Mouse (Mus musculus): ENCODE results near the gene Spaca4. TPM values are rescaled to one million over a fixed set of nuclear protein-coding genes. Genes with fewer than 3 reads are reported as not detected.
A peak's percentile ranks its signal among the peaks of the same experiment; 100 is the strongest.

Spaca4 gene
- total RNA-seq, 4 experiments from 2014 or later: not detected

DNA sequence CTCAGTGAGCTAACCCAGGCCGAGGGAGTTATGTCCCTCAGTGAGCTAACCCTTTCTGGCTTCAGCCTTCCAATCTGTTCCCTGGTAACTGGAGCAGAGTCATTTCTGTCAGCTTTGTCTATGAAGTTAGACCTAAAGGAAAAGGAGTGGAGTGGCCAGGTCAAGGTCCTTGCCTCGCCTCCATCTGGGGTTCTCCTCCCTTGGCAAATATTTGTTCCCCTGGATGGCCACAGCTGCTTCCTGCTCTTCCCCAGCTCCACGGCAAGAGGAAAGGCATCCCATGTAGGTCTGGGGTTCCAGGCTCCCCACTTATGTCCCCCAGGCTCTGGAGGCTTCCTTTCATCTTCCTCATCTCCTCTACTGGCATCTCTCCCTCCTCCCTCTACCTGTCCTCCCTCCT lies 2.0 kb upstream of the Spaca4 start:
- DNase-seq (ENCODE audit: low spot score): no peak

DNA sequence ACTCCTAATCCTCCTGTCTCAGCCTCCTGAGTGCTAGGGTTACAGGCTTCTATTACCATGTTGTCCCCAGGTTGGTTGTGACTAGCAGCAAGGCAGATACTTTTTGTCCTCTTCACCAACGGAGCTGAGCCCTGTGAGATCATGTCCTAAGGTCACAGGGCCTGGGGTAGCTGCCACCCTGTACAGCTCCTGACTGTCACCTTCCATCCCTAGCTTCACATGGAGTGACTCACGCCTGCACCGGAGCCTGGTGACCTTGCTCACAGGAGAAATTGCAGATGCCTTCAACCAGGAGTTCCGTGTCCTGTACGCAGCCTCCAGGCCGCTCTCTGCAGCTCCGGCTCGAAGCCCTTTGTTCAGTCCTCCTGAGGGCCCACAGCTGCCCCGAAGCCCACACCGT lies 806 bp upstream of the Spaca4 start:
- DNase-seq (ENCODE audit: low spot score): no peak

DNA sequence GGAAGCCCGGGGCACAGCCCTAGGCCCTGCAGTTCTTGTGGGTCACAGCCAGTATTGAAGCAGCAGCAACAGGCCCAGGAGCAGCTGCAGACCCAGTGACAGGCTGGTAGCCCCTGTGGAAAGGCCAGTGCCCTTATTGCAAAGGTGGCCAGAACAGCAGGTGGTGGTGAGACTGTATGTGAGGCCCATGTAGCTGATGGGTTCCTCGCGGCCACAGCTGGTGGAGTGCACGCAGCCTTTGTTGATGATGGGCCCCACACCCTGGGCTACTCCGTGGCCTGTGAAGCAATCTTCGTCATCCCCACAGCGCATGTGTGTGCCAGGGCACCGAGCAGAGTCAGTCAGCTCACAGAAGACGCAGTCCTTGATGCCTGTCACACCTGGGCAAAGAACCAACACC lies 462 bp downstream of the Spaca4 start:
- DNase-seq (ENCODE audit: low spot score): no peak

DNA sequence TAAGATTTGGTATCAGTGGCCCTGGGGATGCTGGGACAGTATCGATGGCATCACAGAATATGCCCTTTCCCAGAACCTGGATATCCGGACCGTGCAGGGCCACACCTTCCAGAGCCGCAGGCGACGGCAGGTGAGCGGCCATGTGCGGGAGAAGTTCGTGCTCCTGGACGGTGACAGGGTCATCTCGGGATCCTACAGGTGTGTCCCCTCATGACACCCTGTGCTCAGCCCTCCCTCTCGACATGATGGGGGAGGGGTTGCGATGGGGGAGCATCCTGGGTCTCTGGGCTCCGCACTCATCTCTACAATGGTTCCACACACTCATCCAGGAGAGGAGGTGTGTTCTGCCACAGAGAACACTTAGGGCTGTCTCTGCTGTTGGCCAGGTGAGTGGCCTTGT lies 1.8 kb downstream of the Spaca4 start:
- DNase-seq (ENCODE audit: low spot score): no peak

DNA sequence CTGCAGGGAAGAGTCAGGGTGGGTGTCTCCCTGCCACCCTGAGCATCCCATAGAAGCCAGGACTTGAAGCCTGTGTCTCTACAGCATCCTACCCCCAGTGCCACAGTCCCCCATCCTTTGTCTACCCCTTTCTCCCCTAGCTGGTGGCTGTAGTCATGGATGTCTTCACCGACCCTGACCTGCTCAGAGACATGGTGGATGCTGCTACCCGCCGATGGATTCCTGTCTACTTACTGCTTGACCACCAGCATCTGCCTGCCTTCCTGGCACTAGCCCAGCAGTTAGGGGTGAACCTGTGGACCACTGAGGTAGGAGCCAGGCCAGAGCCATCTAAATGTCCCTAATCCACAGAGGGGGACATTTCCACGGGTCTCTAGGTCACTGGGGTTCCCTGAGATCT lies 2.3 kb downstream of the Spaca4 start:
- no peak for DNase-seq (ENCODE audit: low spot score)

DNA sequence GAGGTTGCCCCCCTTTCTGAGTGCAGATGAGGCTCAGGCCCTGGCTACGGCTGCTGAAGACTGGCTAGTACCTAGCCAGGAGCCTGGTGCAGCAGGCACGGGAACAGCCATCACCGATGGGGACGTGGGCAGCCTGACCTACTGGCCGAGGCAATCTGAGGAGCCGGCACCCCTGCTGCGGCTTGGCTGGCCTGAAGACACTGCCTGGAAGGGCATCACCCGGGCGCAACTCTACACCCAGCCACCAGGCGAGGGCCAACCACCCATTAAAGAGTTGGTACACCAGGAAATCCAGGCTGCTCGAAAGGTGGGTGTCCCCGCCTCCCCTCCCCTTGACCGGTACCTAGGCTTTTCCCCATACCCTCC lies 3.3 kb downstream of the Spaca4 start:
- DNase-seq (ENCODE audit: low spot score): no peak

DNA sequence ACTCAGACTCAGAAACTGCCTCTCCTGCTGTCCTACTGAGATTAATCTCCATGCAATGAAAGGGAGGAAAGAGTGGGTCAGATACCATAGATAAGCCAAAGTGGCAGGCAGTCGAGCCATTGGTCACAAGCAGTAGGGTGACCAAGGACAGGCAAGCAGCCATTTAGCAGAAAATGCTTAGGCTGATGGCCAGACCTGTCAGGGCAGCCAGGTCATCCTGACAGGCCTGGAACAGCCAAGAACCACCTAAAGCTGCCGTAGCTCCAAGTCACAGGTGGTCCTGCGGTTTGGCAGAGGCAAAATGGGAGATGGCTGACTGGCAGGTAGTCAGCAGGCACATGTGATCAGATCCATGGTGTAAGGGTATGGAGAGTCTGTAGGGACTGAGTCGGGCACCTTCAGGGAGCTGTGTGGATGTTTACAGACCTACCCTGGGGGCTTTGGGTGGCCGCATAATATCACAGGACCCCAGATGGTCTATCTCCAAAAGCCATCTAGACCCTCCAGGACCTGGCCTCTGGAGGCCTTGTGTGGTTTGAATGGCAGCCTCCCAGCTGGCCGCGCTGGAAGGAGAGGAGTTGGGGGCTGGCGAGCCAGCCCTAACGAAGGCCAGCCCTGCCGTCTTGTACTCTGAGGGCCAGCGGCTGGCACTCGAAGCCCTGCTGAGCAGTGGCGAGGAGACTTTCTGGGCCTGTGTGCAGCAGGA lies 3.8 kb downstream of the Spaca4 start:
- DNase-seq (ENCODE audit: low spot score): no peak

DNA sequence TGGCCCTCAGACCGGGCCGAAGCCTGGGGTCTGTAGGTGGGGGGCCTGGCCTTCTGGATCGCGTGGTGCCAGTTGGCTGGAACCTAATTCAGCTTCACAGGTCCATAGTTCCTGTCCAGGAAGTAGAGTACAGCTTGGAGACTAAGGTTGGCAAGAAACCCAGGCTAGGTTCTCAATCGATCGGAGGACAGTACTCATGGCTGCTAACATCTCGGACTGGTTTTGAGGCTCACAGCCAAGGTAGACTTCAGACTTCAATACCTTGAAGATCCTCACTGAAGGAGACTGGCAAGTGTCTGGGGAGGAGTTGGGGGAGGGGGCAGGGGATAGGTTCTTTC lies 4.4 kb downstream of the Spaca4 start:
- DNase-seq (ENCODE audit: low spot score): no peak

DNA sequence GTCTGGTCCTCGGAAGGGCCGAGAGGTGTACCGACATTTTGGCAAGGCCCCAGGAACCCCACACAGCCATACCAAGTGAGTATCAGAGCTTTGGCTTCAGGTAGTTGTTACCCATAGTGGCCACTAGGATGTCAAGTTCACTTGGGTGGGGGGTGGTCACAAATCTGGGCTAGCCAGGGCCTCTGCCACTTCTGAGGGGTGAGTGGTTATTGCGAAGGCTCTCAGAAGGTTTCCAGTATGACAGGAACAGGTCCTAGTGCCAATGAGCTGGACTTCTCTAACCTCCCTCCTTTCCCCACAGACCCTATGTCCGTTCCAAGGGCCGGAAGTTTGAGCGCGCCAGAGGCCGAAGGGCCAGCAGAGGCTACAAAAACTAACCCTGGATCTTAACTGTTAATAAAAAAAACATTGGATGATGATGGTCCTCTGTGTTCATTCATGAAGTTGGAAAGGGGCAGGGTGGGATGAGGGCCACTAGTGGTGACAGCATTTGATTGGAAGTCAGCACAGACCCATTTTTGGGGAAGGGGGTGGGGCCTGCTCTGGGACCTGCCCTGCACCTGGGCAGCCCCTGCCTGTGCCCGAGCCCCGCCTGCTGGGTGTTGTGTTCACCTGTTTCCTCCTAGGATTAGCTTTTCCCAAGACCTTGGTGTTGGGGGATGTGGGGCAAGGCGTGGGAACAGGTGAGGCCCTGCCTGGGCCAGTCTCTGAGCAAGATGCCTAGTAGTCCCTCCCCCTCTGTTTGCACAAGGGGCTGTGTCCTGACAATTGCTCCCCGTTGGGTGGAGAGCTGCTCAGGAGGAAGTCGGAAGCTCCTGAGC lies 5.0 kb downstream of the Spaca4 start, which contains the start of gene Fam83e:
Gene Fam83e, plus strand, starts transcription at position 800 of the 821 bp plus-strand sequence.
- no peak for DNase-seq (ENCODE audit: low spot score)

DNA sequence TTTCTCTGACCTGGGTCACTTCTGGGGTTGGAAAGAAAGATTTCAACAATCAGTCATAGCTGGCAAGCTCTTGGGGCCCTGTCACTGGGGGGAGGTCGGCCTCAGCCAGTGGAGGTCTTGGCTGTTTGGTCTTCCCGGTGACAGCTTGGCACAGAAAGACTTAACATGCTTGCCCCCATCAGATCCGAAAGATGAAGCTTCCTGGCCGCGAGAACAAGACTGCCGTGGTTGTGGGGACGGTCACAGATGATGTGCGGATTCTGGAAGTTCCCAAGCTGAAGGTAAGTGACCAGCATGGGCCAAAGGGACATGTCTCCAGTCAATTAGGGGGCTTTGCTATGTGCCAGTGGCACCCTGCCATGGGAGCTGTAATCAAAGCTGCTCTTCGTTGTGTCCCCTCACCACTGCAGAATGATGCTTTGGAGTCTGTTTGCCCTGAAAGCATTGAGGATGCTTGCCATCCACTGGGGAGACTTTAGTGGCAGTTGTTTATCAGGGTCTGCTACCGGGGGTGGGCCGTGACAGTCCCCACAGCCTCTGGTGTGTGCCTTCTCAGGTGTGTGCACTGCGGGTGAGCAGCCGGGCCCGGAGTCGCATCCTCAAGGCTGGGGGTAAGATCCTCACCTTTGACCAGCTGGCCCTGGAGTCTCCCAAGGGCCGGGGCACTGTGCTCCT lies 5.7 kb downstream of the Spaca4 start:
- DNase-seq (ENCODE audit: low spot score): no peak

DNA sequence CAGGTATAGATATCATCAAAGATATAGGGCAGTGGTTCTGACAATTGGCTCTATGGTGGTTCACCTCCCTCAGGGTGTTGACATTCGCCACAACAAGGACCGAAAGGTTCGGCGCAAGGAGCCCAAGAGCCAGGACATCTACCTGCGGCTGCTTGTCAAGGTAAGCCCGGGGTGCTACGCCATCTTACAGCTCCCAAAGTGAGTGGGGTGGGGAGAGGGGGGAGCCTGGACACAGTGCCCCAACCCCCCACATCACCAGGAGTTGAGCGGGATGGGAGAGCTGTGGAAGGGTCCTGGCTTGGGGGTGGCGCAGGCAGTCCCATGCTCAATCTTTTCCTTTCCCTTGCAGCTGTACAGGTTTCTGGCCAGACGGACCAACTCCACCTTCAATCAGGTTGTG lies 6.4 kb downstream of the Spaca4 start:
- DNase-seq (ENCODE audit: low spot score): no peak

DNA sequence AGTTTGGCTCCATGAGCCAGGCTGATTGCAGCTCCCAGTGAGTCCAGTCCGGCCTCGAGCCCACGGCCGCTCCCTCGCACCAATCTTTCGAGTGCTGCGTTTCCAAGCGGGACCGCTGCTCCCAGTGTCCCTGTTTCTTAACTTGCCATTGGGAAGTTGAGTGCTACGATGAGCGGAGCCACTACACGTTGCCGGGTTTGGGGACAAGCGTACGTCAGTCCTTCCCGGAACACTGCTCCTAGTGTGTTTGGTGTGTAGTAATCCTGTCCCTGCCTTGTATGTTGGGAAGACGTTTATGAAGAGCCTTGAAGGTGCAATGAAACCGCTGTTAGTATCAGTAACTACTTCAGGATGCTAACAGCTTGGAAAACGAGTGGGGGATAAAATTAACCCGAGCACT lies 7.3 kb downstream of the Spaca4 start:
- DNase-seq (ENCODE audit: low spot score): no peak

DNA sequence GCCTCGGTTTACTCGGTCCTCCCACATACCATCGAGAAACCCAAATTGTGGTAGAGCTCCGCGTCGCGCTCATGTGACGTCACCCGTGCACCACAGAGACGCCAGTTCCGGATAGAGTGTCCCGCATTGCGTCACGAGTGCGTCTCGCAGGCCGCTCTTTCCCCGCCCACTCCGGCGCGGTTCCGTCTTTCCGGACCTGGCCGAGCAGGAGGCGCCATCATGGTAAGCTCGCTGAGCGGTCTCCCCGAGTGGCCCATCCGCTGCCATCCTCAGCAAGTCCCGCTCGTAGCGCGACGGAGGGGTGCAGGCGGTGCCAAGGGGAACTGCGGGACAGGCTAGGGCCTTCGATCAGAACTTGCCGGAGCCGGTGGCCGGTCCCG lies 7.7 kb downstream of the Spaca4 start, which contains the start of gene Sphk2:
Gene Sphk2, minus strand, starts transcription at position 85 of the 380 bp plus-strand sequence.
- peak; percentile 98 for DNase-seq (ENCODE audit: low spot score)

DNA sequence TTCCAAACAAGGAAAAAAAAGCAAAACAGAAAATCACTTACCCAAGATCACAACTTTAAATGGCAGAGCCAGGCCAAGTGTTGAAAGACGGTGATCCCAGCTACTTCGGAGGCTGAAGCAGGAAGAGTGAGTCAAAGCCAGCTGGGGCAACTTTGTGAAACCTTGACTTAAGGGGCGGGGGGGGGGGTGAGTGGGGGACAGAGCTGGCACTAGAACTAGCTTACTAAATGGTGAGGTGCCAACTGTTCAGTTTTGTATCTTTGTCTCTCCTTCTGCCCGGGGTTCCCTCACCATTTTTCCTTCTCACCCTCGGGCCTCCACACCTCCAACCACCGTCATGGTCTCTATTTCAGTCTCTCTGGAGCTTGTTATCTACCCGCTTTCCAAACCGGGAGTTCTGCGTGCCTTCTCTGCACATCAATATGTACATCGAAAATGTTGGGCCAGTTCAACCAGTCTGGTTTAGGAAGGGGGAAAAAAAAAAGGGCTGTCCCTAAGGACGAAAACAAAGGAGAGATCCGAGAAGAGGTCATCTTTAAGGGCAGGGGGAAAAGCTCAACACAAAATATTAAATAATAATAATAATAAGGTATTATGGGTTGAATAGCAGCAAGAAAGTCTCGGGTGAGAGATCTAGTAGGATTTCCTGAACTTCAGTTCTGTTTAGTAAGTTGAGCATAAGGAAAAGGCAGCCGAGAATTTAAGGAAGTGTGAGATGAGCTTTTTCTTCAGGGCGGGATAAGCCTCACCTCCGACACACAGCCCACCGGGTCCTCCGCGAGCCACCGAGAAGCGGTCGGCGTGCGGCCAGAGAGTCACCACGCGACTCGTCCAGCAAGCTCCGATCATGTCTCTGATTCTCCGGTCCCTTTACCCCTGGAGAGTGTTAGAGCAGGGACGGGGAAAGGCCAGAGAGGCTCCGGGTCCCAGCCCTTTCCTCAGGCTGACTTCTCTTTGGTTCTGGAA lies 8.4 kb downstream of the Spaca4 start:
- no peak for DNase-seq (ENCODE audit: low spot score)

DNA sequence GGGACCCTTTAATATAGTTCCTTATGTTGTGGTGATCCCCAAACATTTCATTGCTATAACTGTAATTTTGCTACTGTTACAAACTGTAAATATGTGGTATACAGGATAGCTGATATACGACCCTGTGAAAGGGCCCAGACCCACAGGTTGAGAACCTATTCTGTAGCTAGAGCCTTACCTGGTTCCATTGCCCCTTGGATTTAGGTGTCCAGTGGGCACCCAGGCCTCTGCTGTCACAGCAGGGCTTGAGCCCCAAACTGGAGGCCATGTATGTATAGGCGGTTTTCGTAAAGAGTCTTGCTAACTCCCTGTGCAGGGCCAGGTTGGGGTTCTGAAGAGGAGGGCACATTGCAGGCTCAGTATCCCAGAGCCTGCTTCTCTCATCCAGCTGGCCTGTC lies 9.2 kb downstream of the Spaca4 start:
- DNase-seq (ENCODE audit: low spot score): no peak

DNA sequence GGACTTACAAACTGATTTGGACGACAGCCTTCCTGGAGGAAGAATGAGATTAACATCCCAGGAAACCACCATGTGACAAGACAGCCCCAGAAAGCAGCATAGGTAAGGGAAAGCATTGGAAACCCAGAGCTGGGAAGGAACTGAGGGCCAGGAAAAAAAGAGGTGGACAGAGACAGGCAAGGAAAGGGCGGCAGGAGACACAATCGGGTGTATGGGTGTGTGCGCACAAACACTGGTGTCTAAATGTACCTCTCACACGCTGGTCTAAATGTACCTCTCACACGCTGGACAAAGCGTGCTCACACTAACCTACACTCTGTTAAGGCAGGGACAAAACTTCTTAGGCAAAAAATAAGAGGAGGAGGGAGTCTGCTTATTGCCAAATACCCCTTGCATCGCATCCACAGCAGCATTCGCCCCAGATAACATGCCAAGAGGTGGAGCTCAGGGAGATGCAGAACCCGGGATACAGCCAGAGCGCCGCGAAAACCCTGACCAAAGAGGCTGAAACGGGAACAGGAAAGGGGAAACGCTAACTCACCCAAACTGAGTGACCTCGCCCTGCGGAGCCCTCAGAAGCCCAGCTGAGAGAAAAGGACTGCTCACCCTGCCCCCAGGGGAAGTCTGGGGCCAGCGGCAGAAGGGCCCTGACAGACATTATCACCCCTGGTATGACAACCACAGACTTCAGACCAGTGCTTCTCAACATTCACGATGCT lies 9.7 kb downstream of the Spaca4 start:
- DNase-seq (ENCODE audit: low spot score): no peak

DNA sequence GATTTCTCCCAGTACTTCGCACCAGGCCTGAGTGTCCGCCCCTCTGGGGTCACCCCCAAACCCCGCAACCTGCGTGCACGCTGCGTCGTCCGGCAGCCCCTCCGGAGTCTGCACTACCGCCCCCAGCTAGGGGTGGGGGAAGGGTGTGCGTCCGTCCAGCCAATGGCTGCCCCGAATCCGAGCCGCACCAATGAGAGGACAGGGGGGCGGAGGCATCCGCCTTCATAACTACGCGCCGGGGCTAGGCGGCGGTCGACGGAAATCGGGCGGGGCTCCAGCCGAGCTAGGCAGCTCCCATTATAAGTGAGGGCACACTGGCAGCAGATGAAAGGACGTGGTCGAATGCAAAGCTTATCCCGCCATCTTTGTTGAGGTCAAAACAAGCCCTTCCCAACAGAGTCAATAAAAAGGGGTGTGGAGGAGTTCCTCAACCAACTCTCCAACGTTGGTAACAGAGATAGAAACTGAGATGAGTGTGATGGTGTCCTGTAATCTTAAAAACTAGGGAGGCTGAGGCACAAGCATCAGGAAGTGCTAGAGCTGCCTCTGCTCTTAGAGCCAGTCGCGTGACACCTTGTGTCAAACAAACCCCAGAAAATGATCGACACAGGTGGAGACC lies 10.4 kb downstream of the Spaca4 start, which contains the start of gene Rpl18:
Gene Rpl18, plus strand, starts transcription at position 368 of the 619 bp plus-strand sequence.
- DNase-seq (ENCODE audit: low spot score): peak; percentile 97

DNA sequence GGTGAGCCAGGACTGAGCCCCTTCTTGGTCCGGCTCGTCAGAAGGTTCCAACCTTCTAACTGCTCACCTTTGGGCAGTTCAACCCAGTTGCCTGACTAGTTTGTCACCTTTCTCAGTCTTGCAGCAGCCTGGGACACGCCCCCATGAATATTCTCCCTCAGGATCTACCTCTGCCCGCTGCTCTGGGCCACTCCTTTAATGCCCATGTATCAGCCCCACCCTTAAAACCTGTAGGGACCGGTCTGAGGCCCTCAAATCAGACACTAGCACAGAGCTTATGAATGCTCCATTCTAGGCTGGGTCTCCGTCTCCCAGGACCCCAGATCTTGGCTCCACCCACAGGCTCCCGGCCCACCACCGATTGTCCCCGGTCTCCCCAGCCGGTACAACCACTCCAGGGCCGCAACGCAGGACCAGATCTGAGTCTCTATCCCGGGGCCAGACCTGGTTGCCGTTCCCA lies 11.0 kb downstream of the Spaca4 start:
- DNase-seq (ENCODE audit: low spot score): no peak

DNA sequence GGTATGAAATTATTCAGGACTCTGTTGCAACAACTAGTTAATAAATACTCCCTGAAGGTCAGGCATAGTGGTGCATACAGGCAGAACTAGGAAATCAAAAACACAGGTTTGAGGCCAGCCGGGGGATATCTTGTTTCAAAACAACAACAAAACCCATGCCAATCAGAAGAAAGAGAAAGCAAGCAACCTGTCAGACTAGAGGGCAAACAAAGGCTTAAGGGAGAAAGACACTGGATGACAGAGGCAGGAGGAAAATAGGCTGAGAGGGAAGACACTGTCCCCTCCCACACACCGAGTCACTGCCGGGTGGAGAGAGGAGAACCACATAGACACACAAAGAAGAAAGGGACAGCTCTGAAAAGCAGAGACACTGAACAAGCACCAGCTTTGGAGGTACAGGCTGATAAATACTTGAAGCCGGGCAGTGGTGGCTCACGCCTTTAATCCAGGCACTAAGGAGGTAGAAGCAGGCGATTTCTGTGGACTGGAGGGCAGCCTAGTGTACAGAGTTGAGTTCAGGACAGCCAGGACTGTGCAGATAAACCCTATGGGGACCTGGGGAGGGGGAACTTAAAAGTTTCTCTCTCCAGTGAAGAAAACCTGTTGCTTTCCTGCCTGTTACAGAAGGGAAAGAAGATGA lies 11.6 kb downstream of the Spaca4 start:
- no peak for DNase-seq (ENCODE audit: low spot score)

DNA sequence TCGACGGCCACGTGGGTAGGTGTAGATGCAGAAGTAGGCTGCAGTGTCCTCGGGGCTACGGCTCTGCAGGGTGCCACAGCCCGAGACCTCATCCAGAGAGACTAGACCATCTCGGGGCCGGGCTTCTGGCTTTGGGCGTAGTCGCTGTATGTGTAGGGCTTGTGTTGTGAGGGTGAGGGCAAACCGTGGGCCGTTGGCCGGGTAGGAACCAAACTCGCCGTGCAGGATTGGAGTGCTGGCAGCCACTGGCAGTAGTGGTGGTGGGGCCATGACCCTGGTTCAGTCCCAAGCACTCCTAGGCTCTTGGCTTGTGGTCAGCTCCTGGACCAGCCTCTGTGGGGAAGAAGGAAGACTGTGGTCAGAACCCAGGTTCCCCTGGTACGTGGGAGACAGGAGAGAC lies 12.2 kb downstream of the Spaca4 start:
- no peak for DNase-seq (ENCODE audit: low spot score)
